Mouse (Mus musculus) erythroblast, embryonic 14.5 days (primary cell): ENCODE measurements around the gene Sh3rf3. TPM values are rescaled to one million over a fixed set of nuclear protein-coding genes. Genes with fewer than 3 reads are reported as not detected.

Source experiments
- H3K27me3 ChIP-seq: 2 replicates; pipeline ENCODE4 v1.6.1; 2012; ENCODE audit warnings: inconsistent platforms; ENCODE audit not compliant: control insufficient read depth
- H3K36me3 ChIP-seq: 2 replicates; pipeline ENCODE4 v1.6.1; 2012; ENCODE audit warnings: mild to moderate bottlenecking, inconsistent platforms; ENCODE audit not compliant: control insufficient read depth
- H3K4me1 ChIP-seq: 2 replicates; pipeline ENCODE4 v1.6.1; 2012; ENCODE audit warnings: inconsistent platforms; ENCODE audit not compliant: control insufficient read depth
- H3K4me3 ChIP-seq: replicated peaks from 2 replicates; pipeline ENCODE3; 2012; ENCODE audit warnings: moderate library complexity, mild to moderate bottlenecking, inconsistent platforms
- H3K9me3 ChIP-seq: 2 replicates; pipeline ENCODE4 v1.6.1; 2012; ENCODE audit warnings: low read length, inconsistent platforms, mixed read lengths; ENCODE audit not compliant: control insufficient read depth
- GATA1 ChIP-seq: IDR thresholded peaks from 2 replicates; pipeline ENCODE4 v1.6.1; 2012; ENCODE audit warnings: low read length, inconsistent platforms, mixed read lengths
- TAL1 ChIP-seq: IDR thresholded peaks from 3 replicates; pipeline ENCODE4 v1.6.1; 2012; ENCODE audit warnings: low read length, inconsistent platforms, mixed read lengths
- polyA plus RNA-seq: library from polyadenylated mRNA; stranded (reverse); fragments of >175 nt; gene quantifications from 2 replicates; pipeline ENCODE4 v1.2.3, GENCODE M21; 2012

Gene Sh3rf3
- polyA plus RNA-seq, 1 experiment: not detected

DNA sequence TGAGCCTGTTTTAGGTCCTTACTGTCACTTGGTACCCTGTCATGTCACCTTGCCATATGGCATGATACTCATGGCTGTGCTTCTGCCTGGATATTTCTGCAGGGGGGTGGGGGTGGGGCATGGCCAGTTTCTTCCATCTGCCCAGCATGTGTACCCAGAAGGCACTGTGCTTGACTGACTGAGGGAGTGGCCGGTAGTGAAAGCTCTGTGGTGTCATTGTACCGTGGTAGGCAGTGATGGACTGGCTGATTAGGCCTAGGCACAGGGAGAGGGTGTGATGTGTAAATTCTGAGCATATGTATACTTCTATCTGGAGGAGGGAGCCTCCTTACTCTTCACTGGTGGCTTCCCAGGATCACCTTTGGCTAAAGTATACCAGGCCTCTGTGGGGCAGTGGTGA, 51.6 kb downstream of the Sh3rf3 start:
- no peak for TF ChIP-seq TAL1
- TF ChIP-seq GATA1: no peak
- Histone ChIP-seq H3K4me3 (no peak overlapping the region), H3K27me3 (no peaks in the 10 kb centered on the region), H3K9me3 (no peaks in the 10 kb centered on the region; the same call in 1 of the 2 replicates), H3K36me3 (no peaks in the 10 kb centered on the region), H3K4me1 (no peaks in the 10 kb centered on the region)

GRCm38 (mm10) chr10:58867536-58867935, 54.4 kb downstream of the Sh3rf3 start:
- TF ChIP-seq GATA1: no peak
- H3K27me3 ChIP-seq: no peaks in the 10 kb centered on the region
- H3K9me3 ChIP-seq: peaks cover 3% of the 10 kb centered on the region; the same call in 1 of the 2 replicates
- no peak overlapping the region for H3K4me3 ChIP-seq
- H3K4me1 ChIP-seq: no peaks in the 10 kb centered on the region
- no peaks in the 10 kb centered on the region for H3K36me3 ChIP-seq

DNA sequence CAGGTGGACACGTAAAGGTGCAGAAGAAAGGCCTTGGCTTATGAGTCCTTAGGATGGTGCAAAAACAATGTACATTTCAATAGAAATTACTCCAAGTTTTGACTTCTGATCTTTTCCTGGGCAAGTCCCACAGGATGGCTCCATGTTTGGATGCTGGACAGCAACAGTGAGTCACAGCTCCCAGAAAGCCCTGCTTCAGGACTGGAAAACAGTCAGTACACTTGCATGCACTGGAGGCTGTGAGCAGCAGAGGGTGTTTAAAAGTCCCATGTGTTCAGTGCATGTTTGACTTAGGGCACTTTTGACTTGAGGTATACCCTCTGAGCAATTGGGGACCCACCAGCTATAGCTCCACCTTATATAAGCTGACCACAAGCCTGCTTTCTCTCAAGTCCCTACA, 56.7 kb downstream of the Sh3rf3 start:
- Histone ChIP-seq H3K4me3 (no peak overlapping the region), H3K36me3 (no peaks in the 10 kb centered on the region), H3K9me3 (peaks cover 3% of the 10 kb centered on the region; the same call in 1 of the 2 replicates), H3K27me3 (no peaks in the 10 kb centered on the region), H3K4me1 (no peaks in the 10 kb centered on the region)
- TF ChIP-seq TAL1 (no peak), GATA1 (no peak)

DNA sequence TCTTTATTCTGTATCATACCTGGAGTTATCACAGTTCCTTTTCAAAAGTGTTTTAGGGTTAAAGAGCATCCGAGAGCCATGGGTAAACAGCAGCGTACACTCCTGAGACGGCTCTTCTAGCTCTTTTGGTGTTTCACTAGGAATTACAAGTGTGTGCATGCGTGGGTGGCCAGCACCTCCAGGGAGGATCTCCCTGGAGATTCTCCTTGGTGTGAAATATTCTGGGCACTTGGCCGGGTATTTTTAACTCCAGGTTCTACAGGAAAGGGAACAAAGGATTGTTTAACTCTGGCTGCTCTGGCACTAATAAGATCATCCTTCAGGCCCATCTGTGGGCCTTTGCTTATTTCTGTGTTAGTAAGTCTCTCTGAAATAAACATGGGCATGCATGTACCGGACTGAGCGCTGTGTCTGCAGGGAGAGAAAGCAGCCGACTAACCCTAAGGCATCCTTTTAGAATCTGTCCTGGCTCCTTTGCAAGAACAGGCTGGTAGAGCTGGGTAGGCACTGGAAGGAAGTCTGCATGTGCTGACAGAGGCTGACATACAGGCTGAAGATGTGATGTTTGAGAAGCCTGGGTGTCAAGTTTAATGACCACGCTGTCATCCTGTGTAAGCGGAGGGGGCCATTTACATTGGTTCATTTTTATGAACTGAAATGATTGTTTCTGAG, 58.1 kb downstream of the Sh3rf3 start:
- Histone ChIP-seq H3K4me1 (no peaks in the 10 kb centered on the region), H3K36me3 (no peaks in the 10 kb centered on the region), H3K4me3 (no peak overlapping the region), H3K27me3 (no peaks in the 10 kb centered on the region), H3K9me3 (peaks cover 3% of the 10 kb centered on the region; the same call in 1 of the 2 replicates)
- TF ChIP-seq GATA1 (no peak), TAL1 (no peak)

GRCm38 (mm10) chr10:58871821-58872577, 58.8 kb downstream of the Sh3rf3 start:
- H3K4me3 ChIP-seq: no peak overlapping the region
- peaks cover 8% of the 10 kb centered on the region; the same call in 1 of the 2 replicates for H3K9me3 ChIP-seq
- TF ChIP-seq GATA1 (no peak), TAL1 (no peak)
- no peaks in the 10 kb centered on the region for H3K27me3 ChIP-seq
- no peaks in the 10 kb centered on the region for H3K4me1 ChIP-seq
- H3K36me3 ChIP-seq: no peaks in the 10 kb centered on the region

GRCm38 (mm10) chr10:58877835-58878234, 64.7 kb downstream of the Sh3rf3 start:
- H3K9me3 ChIP-seq: peaks cover 21% of the 10 kb centered on the region
- no peaks in the 10 kb centered on the region for H3K36me3 ChIP-seq
- H3K4me1 ChIP-seq: no peaks in the 10 kb centered on the region
- H3K4me3 ChIP-seq: no peak overlapping the region
- H3K27me3 ChIP-seq: no peaks in the 10 kb centered on the region
- TF ChIP-seq GATA1: no peak
- TF ChIP-seq TAL1: no peak

- peaks cover 21% of the 10 kb centered on the region for H3K9me3 ChIP-seq
- no peaks in the 10 kb centered on the region for H3K4me1 ChIP-seq
- TF ChIP-seq GATA1 (no peak), TAL1 (no peak)
- no peaks in the 10 kb centered on the region for H3K27me3 ChIP-seq
- H3K36me3 ChIP-seq: no peaks in the 10 kb centered on the region
- H3K4me3 ChIP-seq: no peak overlapping the region
Measured at GRCm38 (mm10) chr10:58878636-58879035, 65.5 kb downstream of the Sh3rf3 start.

DNA sequence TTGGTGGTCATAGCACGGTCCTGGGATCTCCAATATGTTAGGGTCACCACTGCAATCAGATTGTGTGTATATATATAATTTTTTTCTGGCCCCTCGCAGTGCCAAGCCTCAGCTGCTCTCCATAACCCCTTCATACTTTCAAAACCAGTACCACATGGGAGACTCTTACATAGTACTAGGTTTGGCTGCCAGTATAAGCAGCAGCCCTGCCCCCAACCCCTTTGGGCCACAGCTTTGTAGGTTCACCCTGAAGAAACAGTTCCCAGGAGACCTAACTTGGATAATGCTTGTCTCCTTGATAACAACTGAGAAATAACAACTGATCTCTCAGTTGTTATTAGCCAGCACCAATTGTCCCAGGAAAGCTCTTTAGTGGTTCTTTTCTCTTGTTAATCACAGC, 69.6 kb downstream of the Sh3rf3 start:
- H3K4me3 ChIP-seq: no peak overlapping the region
- H3K9me3 ChIP-seq: peaks cover 15% of the 10 kb centered on the region
- H3K27me3 ChIP-seq: no peaks in the 10 kb centered on the region
- H3K4me1 ChIP-seq: no peaks in the 10 kb centered on the region
- no peak for TF ChIP-seq TAL1
- TF ChIP-seq GATA1: no peak
- H3K36me3 ChIP-seq: no peaks in the 10 kb centered on the region

- H3K36me3 ChIP-seq: no peaks in the 10 kb centered on the region
- H3K4me1 ChIP-seq: no peaks in the 10 kb centered on the region
- no peaks in the 10 kb centered on the region for H3K27me3 ChIP-seq
- TF ChIP-seq GATA1 (no peak), TAL1 (no peak)
- H3K9me3 ChIP-seq: no peaks in the 10 kb centered on the region; the same call in 1 of the 2 replicates
- no peak overlapping the region for H3K4me3 ChIP-seq
Measured at GRCm38 (mm10) chr10:58885351-58885750, 72.2 kb downstream of the Sh3rf3 start.
